Mouse (Mus musculus) adrenal gland, postnatal 25 days (tissue): ENCODE measurements around the gene Srsf3. TPM values are rescaled to one million over a fixed set of nuclear protein-coding genes. Genes with fewer than 3 reads are reported as not detected.
"Not testable (repeated sequence)": the region's sequence is repeated elsewhere in the genome, so short reads cannot be mapped to it uniquely, and the experiment has no call there.

Source experiments
- DNase-seq: peaks from one replicate; pipeline ENCODE4 v3.0.0; 2021; ENCODE audit warnings: mixed read lengths
- total RNA-seq: library from RNA; stranded (reverse); gene quantifications from 2 replicates; pipeline ENCODE4 v1.2.3, GENCODE M21; 2021

The Srsf3 gene
- total RNA-seq, 1 experiment from 2014 or later: 172 TPM

DNA sequence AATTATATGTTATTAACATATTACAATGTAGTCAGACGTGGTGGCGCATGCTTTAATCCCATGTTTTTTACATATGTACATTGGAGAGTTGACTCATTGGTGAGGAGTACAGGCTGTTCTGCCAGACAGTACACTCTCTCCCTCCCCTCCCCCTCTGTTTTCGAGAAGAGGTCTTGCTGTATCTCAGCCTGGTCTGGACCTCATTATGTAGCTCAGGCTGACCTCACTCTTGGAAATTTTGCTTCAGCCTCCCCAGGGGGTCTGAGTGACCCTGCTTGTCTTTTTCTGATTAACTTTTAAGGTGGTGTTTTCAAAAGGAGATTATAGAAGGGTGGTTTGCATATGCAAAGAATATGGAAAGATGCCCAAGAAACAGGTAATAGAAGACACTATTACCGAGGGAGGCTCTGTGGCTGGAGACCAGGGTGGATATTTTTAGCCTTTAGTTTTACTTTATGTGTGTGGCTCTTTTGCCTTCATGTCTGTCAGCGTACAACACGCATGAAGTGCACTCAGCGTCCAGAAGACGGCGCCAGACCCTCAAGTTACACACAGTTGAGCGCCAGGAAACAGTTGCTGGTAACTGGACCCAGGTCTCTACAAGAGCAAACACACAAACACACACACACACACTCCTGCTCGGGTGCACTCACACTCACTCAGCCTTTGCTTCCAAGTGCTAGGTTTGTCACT, 14.0 kb upstream of the Srsf3 start:
- DNase-seq: no peak

DNA sequence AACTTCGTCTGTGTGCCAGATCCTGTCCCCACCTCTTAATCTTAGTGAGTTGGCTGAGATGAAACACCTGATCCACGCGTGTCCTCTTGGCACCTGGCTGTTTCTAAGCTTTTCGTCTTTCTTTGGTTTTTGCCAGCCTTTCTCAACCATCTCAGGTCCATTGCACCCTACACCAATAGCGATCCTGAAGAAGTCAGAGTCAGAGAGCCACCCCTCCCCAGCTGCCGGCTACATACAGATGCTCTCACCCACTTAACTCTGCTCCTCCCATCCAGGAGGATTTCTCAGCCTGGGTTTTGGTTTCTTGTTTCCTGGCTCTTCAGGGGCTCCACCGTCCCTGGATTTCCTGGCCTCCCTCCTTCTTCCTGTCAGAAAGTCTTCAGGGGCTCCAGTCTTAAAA, 13.0 kb upstream of the Srsf3 start:
- DNase-seq: no peak

DNA sequence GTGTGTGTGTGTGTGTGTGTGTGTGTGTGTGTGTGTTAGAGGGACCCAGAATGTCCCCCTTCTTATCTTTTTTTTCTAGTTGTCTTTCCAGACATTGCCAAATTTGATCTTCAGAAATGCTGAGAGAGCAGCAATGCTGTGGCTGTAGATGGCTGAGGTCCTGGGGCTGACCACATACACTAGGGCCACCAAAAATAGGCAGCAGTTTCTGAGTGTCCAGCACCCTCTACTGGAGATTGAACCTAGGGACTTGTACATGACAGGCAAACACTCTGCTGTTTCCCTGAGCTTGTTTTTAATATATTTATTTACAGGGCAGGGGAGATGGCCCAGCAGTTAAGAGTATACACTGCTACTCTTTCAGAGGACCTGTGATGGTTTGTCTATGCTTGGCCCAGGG, 12.0 kb upstream of the Srsf3 start:
- DNase-seq: no peak

DNA sequence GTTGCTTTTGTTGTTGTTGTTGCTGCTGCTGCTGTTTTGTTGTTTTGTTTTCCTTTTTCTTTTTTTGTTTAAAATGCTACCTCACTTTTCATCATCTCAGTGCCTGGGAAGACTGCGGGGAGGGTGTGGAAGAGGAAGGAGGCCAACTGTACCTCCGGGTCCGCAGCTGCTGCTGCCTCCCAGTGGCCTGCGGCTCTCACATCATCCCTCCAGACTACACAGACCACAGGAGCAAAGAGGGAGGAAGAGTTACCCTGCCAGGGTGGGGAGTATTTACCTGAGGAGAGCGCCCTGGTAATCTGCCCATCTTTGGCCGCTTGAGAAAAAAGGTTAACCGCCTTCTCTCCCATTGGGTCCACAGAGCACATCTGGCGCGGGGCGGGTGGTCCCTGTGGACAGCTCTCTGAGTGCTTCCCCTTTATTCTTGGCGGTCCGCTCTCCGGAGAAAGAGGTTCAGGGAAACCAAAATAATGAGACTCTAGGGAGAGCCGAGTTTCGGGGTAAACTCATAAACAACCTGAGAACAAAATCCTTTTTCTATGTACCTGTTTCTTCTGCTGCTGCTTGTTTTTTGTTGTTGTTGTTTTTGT, 10.1 kb upstream of the Srsf3 start:
- no peak for DNase-seq

DNA sequence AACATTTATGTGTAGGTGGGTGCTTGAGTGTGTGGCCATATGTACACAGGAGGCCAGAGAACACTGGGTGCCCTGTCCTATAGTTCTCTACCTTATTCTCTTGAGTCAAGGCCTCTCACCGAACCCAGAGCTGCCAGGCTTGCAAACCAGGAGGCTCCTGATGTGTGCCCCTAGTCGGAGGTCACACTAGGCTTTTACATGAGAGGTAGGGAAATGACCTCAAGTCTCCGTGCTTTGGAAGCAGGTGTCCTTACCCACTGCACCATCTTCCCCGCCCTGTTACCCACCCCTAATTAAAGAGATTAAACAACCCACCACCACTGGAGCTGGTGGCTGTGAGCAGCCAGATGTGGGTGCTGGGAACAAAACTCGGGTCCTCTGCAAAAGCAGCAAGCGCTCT, 9.1 kb upstream of the Srsf3 start:
- DNase-seq: no peak

DNA sequence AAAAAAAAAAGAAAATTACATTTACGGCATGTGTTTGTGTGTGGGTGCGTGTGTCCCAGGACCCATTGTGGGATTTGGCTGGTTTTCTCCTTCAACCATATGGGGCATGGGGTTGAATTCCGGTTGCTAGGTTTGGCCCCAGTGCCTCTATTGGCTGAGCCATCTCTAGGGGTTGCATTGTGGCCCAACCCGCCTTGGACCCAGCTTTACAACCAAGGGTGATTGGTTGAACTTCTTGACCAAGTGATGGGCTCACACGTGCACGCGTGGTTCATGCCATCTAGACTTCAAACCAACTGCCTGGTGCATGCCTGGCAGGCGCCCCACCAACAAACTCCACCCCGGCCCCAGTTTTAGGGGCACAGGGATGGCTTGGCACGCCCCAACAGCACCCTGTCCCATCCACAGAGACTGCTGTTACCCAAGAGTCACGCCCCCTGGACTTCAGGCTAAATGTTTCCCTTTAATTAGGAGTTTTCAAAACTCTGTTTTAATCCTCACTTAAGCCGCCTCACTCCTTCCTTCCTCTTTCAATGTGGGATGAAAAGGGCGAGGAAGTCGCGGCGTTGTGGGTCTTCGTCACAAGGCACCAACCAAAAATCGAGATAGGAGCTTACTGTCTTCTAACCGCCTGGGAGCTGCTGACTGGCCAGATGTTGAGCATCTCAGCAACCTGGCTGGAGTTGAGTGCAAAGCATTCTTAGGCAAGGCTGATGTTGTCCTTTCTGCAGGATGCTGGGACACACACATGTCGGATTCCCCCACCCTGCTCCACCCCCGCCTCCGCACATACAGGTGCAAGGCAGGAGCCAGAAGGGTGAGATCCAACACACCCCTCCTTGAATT, 8.2 kb upstream of the Srsf3 start:
- no peak for DNase-seq

DNA sequence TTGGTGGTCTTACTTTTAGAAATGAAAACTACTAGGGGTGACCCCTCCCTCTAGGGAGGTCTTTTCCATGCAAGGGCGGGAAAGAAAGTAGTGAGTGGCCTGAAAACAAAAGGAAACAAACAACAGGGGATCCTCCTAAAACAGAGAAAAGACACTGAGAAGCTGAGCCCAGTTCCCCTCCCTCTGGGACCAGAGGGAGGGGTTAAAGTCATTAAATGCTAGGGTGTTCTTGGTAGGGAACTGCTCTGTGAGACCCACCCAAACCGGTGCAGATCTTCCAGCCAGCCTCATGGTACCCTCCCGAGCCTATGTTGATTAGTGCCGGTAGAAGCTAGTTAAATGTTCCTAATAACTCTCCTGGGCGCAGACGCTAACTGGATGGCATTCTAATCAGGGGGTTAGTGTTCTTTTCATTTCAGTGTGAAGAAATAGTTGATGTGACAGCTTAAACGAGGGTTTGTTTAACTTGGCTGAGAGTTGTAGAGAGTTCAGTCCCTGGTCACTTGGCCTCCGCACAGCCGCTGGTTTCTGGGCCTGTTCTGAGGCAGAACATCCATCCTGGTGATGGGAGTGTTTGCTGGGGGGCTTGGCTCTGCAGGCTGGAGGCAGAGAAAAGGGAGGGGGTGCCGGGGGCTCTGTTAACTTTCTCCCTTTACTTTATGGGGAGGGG, 7.4 kb upstream of the Srsf3 start:
- no peak for DNase-seq

DNA sequence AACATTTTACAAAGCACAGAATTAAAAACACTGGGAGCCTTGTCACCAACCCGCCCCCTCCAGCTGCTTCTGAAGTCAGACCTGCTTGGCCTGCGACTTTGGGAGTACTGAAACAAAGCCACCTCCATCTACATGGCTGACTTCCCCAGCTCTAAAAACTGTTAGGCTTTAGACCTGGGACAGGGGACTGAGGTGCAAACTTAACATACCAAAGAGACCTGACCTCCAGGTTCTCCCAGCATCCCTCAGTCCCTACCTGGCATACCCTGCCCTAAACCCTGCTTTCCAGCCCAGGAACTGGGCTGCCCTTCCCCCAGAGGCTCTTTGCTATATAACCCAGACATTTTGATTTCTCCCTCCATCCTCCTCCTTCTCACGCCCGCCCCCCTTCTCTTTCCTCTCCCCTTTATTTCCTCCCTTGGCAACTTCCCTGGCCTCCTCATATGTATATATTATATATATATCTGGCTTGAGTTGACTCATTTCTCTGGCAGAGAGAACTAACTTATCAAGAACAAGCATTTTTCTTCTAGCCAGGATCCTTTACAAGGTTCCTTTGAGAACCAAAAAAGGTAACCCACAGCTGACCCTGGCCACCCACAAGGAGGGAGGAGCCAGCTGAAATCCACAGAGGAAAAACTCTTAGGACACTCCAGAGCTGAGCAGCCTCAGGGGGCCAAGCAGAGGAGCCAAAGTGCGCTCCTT, 5.6 kb upstream of the Srsf3 start:
- DNase-seq: no peak

DNA sequence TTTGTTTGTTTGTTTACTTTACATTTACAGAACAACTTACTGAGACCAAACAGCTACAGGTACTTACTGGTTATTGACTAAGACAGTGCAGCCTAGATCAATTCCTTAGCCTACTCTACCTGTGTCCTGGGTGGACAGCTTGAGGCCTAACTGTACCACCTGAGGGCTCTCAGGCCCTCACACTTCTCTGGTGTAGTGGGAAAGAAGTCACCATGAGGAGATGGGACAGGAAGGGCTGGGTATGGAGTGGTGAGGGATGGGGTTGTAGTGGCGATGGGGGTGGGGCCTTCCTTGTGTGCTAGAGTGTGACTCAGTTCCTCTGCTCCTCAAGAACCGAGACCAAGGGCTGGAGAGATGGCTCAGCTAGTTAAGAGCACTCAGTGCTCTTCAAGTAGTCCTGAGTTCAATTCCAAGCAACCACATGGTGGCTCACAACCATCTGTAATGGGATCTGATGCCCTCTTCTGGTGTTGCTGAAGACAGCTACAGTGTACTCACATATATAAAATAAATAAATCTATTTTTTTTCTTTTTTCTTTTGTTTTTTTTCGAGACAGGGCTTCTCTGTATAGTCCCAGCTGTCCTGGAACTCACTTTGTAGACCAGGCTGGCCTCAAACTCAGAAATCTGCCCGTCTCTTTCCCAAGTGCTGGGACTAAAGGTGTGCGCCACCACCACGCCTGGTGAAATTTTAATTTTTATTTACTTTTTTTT, 1.9 kb upstream of the Srsf3 start:
- no peak for DNase-seq

DNA sequence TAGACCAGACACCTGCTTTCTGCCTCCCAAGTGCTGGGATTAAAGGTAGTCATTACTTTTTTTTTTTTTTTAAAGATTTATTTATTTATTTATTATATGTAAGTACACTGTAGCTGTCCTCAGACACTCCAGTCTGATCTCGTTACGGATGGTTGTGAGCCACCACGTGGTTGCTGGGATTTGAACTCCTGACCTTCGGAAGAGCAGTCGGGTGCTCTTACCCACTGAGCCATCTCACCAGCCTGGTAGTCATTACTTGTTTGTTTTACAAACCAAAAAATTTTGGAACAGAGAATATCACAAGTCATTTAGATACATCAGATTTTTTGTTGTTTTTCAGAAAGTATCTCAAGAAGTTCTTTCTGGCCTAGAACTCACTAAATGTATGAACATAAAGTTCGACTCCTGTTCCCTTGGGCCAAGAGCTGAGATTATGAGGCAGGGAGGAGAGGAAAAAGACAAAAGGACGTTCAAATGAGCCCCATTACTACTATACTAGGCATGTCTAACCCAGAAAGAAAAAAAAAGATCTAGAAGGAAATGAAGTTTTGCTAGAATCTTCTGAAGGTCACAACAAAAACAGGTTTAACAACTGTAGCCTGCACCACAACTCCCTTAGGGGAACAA, 1.2 kb upstream of the Srsf3 start:
- DNase-seq: not testable (repeated sequence)

DNA sequence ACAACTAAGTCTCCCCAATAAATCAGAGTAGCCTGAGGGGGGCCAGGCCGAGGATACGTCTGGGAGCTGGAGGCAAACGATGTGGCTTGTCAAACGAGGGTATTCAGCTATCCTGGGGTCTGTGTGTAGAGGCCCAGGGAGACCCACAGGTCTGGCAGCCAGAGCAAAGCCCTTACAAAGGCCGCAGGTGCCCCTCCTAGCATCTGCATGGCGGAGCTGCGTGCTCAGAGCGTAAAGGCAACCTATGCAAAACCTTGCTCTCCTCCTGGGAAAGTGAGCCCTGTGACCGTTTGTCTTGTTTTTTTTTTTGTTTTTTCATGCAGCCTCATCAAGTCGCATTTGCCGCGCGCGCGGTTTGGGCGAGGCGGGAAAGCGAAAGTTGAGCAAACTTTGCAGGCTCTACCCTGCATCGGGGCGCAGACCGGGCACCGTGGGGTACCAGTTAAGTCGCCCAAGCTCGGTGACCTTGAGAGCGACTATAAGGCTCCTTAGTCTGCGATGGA, 606 bp upstream of the Srsf3 start:
- no peak for DNase-seq

DNA sequence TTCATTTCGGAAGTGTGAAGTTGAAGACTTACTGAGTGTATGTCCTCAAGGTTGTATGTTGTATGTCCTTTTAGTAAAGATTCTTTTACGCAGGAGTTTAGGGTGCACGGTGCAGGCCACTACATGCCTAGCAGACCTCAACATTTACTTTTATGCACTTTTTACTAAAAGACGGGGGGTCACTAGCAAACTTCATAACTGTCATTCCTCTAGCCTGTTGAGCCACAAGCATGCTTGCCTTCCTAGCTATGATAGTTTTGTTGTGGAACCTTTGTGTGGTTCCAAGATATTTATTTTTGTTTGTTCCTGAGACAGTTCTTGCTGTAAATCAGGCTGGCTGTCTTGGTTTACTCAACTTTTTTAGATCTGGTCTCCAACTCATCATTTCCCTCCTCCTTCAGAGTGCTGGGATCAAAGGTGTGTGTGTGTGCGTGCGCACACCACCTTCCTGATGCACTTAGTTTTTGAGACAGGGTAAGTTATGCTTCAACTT, 1.2 kb downstream of the Srsf3 start:
- no peak for DNase-seq

DNA sequence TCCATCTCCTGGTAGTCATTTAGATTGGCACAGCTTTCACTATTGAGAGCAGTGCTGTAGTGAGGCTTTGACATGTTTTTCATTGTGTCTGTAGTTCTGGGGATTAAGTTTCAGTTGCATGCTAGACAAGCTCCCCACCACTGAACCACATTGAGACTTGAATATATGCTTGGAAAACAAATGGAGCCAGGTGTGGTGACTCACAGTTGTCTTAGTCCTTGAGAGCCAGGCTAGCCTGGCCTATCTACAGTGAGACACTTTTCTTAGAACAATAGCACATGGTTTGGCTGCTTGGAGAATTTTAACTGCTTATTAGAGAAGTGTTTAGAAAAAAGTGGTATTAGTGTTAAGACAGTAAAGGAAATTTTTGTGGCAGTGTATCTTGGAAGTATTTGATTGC, 1.8 kb downstream of the Srsf3 start:
- DNase-seq: no peak

DNA sequence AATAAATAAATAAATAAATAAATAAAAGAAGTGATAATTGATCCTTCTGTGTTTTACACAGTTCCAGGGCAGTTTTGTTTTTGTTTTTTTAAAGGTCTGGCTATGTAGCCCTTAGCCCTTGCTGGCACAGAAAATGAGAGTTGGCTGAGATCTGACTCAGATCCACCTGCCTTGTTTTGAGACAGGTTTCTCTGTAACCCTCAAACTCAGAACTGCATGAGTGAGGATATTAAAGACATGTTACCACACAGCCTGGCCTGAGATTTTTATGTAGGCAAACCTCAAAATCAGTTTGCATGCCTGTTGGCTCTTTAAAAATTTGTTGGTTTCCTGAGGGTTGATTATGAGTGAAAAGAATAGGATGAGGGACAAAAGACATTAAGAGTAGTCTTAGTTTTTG, 3.1 kb downstream of the Srsf3 start:
- no peak for DNase-seq

DNA sequence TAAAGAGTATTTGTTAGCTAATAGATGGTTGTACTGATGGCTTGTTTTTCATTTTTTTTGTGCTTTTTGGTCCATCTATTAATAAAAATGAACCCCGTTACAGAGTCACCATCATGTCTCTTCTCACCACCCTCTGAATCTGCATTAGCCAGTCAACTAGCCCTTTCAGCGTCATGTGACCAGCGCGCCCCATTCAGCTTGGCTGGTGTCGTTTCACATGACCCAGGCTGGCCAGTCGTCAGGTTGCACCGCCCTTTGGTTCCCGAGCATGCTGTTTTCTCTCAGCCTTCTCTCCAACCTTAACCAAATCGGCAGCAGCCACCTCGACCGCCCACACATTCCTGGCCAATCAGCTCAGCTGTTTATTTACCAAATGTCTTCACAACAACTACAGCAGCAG, 6.9 kb downstream of the Srsf3 start:
- DNase-seq: no peak

DNA sequence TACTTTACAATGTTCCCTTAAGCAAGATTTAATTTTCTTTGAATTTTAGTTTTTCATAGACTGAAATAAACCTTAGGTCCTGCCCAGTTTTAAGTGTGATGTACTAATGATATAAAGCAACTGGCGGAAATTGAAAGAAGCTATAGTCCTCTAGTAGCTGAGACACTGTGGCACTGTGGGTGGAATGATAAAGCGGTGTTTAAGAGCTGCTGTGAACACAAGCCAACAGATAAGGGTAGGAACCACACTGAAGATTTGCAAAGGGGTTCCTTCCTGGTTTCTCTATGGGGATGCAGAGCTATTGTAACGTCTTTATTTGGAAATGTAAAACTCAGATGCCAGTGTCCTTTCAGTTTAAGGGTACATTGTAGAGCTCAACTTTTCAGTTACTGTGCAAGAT, 9.2 kb downstream of the Srsf3 start:
- DNase-seq: not testable (repeated sequence)

DNA sequence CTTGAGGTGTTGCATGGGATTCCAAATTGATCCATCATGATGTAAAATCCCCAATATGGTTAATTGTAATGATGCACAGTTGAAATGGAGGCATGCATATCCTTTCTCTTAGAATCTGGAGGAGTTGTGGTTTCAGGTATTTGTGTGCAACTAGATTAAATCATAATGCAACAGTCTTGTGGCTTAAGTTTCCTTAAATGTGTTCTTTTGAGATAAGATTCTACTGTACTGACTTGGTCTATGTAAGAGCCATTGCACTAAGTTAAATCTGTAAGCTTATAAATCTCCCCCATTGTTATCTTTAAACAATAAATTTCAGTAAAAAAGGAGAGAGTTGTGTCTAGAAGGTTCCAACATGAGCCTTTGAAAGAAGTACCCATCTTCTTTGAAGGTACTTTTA, 10.1 kb downstream of the Srsf3 start:
- no peak for DNase-seq

DNA sequence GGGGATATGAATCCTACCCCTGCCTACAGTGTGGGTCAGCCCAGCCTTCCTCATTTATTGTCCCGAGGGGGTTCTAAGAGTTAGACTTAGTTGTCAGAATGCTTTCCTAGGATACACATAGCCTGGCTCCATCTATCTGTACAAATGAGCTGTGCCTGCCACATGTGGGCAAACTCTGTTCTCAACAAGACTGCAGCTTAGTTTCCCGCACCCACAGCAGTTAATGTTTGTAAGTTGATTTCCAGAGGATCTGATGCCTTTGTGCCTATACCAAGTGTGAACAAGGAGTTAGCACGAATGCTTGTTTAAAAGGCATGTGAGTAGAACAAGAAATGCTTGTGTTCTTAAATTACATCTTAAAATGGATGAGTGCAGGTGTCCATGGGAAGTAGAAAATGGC, 11.2 kb downstream of the Srsf3 start:
- no peak for DNase-seq

DNA sequence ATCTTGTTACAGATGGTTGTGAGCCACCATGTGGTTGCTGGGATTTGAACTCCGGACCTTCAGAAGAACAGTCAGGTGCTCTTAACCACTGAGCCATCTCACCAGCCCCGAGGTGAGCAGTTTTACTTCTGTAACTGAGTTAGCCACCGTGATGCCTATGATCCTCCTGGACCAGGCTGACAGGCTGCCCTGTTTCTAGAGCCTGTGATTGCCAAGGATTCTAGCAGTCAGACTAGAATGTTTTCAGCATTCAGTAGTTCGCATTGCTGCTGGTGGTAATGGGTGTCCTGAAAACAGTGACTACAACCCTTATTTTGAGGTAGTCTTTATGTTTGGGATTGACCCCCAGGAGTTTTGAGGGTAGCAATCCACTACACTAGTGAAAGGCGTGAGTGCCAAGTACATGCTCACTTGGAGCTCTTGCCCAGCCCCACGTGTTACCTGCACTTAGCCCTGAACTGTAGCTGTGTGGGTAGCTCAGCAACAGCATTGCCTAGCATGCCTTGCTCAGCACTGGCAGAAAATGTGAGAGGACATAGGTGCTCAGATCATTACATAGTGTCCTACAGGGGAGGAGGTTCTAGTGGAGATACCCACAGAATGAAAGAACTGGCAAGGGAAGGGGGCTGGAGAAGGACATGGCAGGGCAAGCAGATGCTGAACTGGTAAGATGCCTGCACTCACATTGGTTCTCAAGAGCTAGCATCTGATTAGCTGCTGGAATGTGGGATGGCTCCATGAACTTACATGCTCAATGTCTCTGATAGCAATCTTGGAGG, 11.9 kb downstream of the Srsf3 start:
- DNase-seq: no peak

DNA sequence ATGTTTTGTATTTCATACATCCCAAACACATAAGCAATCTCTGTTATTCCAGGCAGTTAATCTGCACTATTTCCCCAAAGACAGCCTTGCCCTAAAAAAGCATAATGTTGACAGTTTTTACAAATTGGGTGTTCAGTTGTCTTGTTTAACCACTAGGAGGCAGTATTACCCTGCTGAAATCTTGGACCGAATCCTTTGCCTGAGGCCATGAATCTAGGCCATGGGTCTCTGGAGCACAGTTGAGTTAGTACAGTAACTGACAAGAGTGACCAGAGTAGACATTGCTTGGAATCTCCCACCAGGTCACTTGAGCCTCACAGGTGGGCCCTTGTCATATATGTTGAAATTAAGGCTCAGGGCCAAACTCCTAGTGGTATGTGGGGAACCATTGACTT, 12.5 kb downstream of the Srsf3 start:
- no peak for DNase-seq
